Mouse (Mus musculus) adrenal gland, postnatal 36 days (tissue): ENCODE measurements around the gene Adgrg3. TPM values are rescaled to one million over a fixed set of nuclear protein-coding genes. Genes with fewer than 3 reads are reported as not detected.

Experiments
- DNase-seq, 2 experiments: peaks; one replicate each; pipeline ENCODE4 v3.0.0; 2021; ENCODE audit warnings: mixed read lengths in 1 of 2
- total RNA-seq, 2 experiments: library from RNA; stranded (reverse); gene quantifications; 2 replicates each; pipeline ENCODE4 v1.2.3; 2021

Gene Adgrg3
- total RNA-seq, 2 experiments from 2014 or later, result 3.2 to 3.7 TPM

- DNase-seq, result peak; percentile 96
Measured at GRCm38 (mm10) chr8:95080381-95081341, 63.2 kb downstream of the Adgrg3 start, which contains the start of gene Katnb1. TSS of gene Katnb1 (plus strand) at chr8:95081186.

- DNase-seq, result peak in 1 of 2 experiments; percentile 36
Measured at GRCm38 (mm10) chr8:95081650-95082049, 64.2 kb downstream of the Adgrg3 start.

GRCm38 (mm10) chr8:95084261-95084660, 66.8 kb downstream of the Adgrg3 start:
- DNase-seq, result no peak

- no peak for DNase-seq
Measured at GRCm38 (mm10) chr8:95084744-95085431, 67.4 kb downstream of the Adgrg3 start.

- no peak for DNase-seq
Measured at GRCm38 (mm10) chr8:95085432-95086141, 68.1 kb downstream of the Adgrg3 start.

GRCm38 (mm10) chr8:95093574-95093973, 76.1 kb downstream of the Adgrg3 start:
- no peak for DNase-seq

Other genes with a start within 250 kb of the Adgrg3 start
- 10 to 100 TPM; 26.2 to 35.5 TPM for gene Cx3cl1, start 245.7 kb upstream of the Adgrg3 start, total RNA-seq
- gene Ccl17, start 207.2 kb upstream of the Adgrg3 start, total RNA-seq, result 1 to 10 TPM; 1.0 to 1.4 TPM
- gene Coq9, start 179.4 kb upstream of the Adgrg3 start, total RNA-seq, result 100 to 1,000 TPM; 152 to 219 TPM
- gene Ciapin1, start 179.3 kb upstream of the Adgrg3 start, total RNA-seq, result 100 to 1,000 TPM in 1 of 2 experiments, 10 to 100 TPM in 1; 70.2 to 106 TPM
- gene Polr2c, start 160.2 kb upstream of the Adgrg3 start, total RNA-seq, result 10 to 100 TPM; 65.7 to 70.6 TPM
- 10 to 100 TPM; 10.5 to 10.9 TPM for gene Dok4, start 141.4 kb upstream of the Adgrg3 start, total RNA-seq
- 1 to 10 TPM; 7.6 to 8.6 TPM for gene Ccdc102a, start 99.6 kb upstream of the Adgrg3 start, total RNA-seq
- gene Adgrg5, start 94.0 kb upstream of the Adgrg3 start, total RNA-seq, result 1 to 10 TPM in 1 of 2 experiments, under 1 TPM in 1; 0.33 to 1.3 TPM
- gene Adgrg1, start 42.9 kb upstream of the Adgrg3 start, total RNA-seq, result 10 to 100 TPM; 15.1 to 23.4 TPM
- not detected for gene Drc7, start 37.4 kb downstream of the Adgrg3 start, total RNA-seq
- 10 to 100 TPM; 10.6 to 11.2 TPM for gene Katnb1, start 63.5 kb downstream of the Adgrg3 start, total RNA-seq
- gene Kifc3, start 185.1 kb downstream of the Adgrg3 start, total RNA-seq, result 100 to 1,000 TPM; 110 to 163 TPM